Mouse (Mus musculus): ENCODE measurements around the gene Ncaph2.

DNA sequence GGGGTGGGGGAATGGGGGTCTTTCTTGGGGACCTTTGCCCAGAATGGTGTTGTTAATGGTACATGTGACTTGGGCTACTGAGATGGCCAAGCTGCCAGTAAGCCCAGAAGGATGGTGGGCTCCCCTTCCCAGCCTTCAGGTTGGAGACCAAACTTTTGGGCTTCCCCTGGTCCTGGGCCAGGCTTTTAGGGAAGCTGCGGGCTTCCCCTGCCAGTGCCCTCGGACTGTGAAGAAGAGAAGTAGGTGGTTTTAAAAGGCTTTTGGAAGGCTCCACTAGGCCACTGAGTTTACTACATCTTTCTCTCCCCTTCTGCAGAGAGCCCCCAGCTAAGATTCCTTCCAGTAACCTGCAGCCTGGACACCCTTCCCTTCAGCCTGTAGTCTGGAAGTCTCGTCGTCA is 31.9 kb upstream of the Ncaph2 start:
- TF ChIP-seq POLR2A (IDR thresholded peaks at IDR 0.05; ENCODE audit: control insufficient read depth, extremely low read depth, insufficient read depth, low read length, poor library complexity), result no peak
- no peak for TF ChIP-seq CTCF (IDR thresholded peaks at IDR 0.05; ENCODE audit: borderline replicate concordance, control insufficient read depth, extremely low read depth, insufficient read depth, low read length, poor library complexity)
